Mouse (Mus musculus): ENCODE measurements around the gene Pde5a. TPM values are rescaled to one million over a fixed set of nuclear protein-coding genes. Genes with fewer than 3 reads are reported as not detected.

Pde5a gene
- total and polyA plus RNA-seq, 3 experiments: not detected

DNA sequence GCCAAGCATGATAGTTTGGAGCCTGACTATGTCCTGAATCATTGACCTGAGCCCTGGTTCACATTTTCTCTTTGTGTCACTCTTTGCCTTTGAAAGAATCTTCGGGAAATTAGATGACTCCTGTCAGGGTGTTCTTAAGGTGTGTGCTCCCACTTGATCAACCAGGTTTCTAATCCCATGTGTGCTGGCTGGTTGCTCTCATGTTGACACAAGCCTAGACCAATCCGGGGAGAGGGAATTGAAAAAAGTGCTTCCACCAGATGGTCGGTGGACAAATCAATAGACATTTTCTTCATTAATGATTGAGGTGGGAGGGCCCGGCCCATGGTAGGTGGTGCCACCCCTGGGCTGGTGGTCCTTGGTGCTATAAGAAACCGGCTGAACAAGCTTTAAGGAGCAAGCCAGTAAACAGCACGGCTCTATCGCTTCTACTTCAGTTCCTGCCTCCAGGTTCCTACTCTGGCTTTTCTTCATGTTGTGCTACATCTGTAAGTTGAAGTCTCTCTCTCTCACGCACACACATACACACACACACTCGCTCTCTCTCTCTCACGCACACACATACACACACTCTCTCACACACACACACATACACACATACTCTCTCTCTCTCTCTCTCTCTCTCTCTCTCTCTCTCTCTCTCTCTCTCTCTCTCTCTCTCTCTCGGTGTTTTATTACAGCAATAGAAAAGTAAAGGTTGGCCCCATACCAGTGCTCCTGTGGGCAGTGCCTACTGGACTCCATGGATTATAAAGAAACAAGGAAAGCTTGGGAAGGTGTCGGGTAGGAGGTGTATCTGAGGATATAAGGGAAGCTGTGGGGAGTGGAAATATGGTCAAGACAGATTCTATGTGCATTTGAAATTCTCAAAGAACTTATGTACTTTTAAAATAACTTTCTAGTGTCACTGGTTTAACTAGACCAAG is 132.1 kb downstream of the Pde5a start:
- Histone ChIP-seq H3K9me3 (replicated peaks; ENCODE audit: insufficient read depth, low read length) (no peaks in the 10 kb centered on the region), H3K27ac (ENCODE audit: control insufficient read depth, low read depth, low read length) (no peak overlapping the region), H3K27me3 (ENCODE audit: control insufficient read depth in 1 of 2, insufficient read depth in 2 of 2, low read length in 2 of 2) (no peaks in the 10 kb centered on the region), H3K79me2 (ENCODE audit: control insufficient read depth, insufficient read depth, low read length, poor library complexity) (no peaks in the 10 kb centered on the region), H3K4me3 (ENCODE audit: control insufficient read depth in 1 of 2, insufficient read depth in 1 of 2, low read depth in 2 of 2, low read length in 2 of 2) (no peak overlapping the region), H3K4me1 (ENCODE audit: control insufficient read depth in 1 of 2, insufficient read depth in 2 of 2, low read length in 2 of 2) (no peaks in the 10 kb centered on the region), H3K9ac (ENCODE audit: control insufficient read depth, low read depth, low read length, poor library complexity, severe bottlenecking) (no peak overlapping the region), H3K36me3 (ENCODE audit: control insufficient read depth in 1 of 2, insufficient read depth in 2 of 2, low read length in 2 of 2) (no peaks in the 10 kb centered on the region)
- DNase-seq (ENCODE audit: low read depth, low spot score): no peak
- TF ChIP-seq MEF2A (IDR thresholded peaks at IDR 0.05; ENCODE audit: extremely low read depth, insufficient replicate concordance, low read depth, low read length, poor library complexity, severe bottlenecking) (no peak), SMC3 (IDR thresholded peaks at IDR 0.05; ENCODE audit: low read depth, low read length) (no peak), ZMIZ1 (IDR thresholded peaks at IDR 0.05; ENCODE audit: low read depth, low read length) (no peak), JUND (IDR thresholded peaks at IDR 0.05; ENCODE audit: low read depth, low read length) (no peak), RAD21 (IDR thresholded peaks at IDR 0.05; ENCODE audit: low read depth, low read length) (no peak), ETS1 (IDR thresholded peaks at IDR 0.05; ENCODE audit: low read depth, low read length) (no peak), USF2 (IDR thresholded peaks at IDR 0.05; ENCODE audit: borderline replicate concordance in 1 of 2, insufficient read depth in 1 of 2, low read depth in 1 of 2, low read length in 2 of 2) (no peak), ELF1 (IDR thresholded peaks at IDR 0.05; ENCODE audit: low read depth, low read length) (no peak), CHD1 (IDR thresholded peaks at IDR 0.05; ENCODE audit: low read depth, low read length) (no peak), RCOR1 (IDR thresholded peaks at IDR 0.05; ENCODE audit: low read depth, low read length) (no peak)

DNA sequence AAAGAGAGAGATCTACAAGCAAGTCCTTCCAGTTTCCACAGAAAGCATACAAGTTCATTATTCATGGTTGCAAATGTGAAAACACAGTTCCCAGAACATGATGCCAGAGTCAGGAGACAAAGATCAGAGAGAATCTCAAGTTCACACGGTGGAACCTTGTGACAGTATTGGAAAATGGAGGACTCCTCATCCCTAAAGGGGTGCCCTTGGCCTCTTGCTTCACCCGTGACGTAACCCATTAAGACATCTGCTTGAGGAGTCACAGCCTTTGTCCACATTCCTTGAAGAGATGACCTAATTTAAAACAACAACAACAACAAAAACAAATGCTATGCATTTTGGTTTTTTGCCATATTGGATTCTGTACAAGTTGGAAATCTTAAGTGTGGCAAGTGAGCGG is 136.3 kb downstream of the Pde5a start:
- TF ChIP-seq SIN3A (IDR thresholded peaks at IDR 0.05; ENCODE audit: low read length): no peak
- no peak for TF ChIP-seq ZKSCAN1 (IDR thresholded peaks at IDR 0.05; ENCODE audit: low read depth, low read length)
- no peak for TF ChIP-seq POLR2A (IDR thresholded peaks at IDR 0.05; ENCODE audit: control insufficient read depth in 1 of 2, insufficient read depth in 1 of 2, low read depth in 1 of 2, low read length in 2 of 2, poor library complexity in 1 of 2)
- no peak for TF ChIP-seq GATA1 (IDR thresholded peaks at IDR 0.05; ENCODE audit: low read depth, low read length)
- no peak for TF ChIP-seq UBTF (IDR thresholded peaks at IDR 0.05; ENCODE audit: borderline replicate concordance, insufficient read depth, low read depth, low read length)
- TF ChIP-seq CTCF (IDR thresholded peaks at IDR 0.05 in 2 of 3, conservative IDR thresholded peaks at IDR 0.05 in 1 of 3; ENCODE audit: control insufficient read depth in 1 of 3, insufficient read depth in 1 of 3, low read depth in 2 of 3, low read length in 3 of 3, poor library complexity in 1 of 3, severe bottlenecking in 1 of 3): no peak
- TF ChIP-seq RAD21 (IDR thresholded peaks at IDR 0.05; ENCODE audit: low read depth, low read length): no peak
- no peak for TF ChIP-seq MYB (IDR thresholded peaks at IDR 0.05; ENCODE audit: low read depth, low read length)
- no peak for TF ChIP-seq BHLHE40 (IDR thresholded peaks at IDR 0.05; ENCODE audit: borderline replicate concordance, low read depth, low read length)
- no peak for TF ChIP-seq USF1 (IDR thresholded peaks at IDR 0.05; ENCODE audit: low read depth, low read length)
- TF ChIP-seq MEF2A (IDR thresholded peaks at IDR 0.05; ENCODE audit: extremely low read depth, insufficient replicate concordance, low read depth, low read length, poor library complexity, severe bottlenecking): no peak
- TF ChIP-seq POLR2AphosphoS2 (IDR thresholded peaks at IDR 0.05; ENCODE audit: low read length): no peak
- TF ChIP-seq USF2 (IDR thresholded peaks at IDR 0.05; ENCODE audit: borderline replicate concordance in 1 of 2, insufficient read depth in 1 of 2, low read depth in 1 of 2, low read length in 2 of 2): no peak
- TF ChIP-seq SMC3 (IDR thresholded peaks at IDR 0.05; ENCODE audit: low read depth, low read length): no peak
- no peak for TF ChIP-seq HCFC1 (IDR thresholded peaks at IDR 0.05; ENCODE audit: low read depth, low read length)
- TF ChIP-seq EP300 (IDR thresholded peaks at IDR 0.05; ENCODE audit: low read depth in 1 of 2, low read length in 2 of 2): no peak
- H3K79me2 ChIP-seq (ENCODE audit: control insufficient read depth, insufficient read depth, low read length, poor library complexity): no peaks in the 10 kb centered on the region
- no peak overlapping the region for H3K27ac ChIP-seq (ENCODE audit: control insufficient read depth, low read depth, low read length)
- no peak overlapping the region for H3K4me3 ChIP-seq (ENCODE audit: control insufficient read depth in 1 of 2, insufficient read depth in 1 of 2, low read depth in 2 of 2, low read length in 2 of 2)
- no peaks in the 10 kb centered on the region for H3K27me3 ChIP-seq (ENCODE audit: control insufficient read depth in 1 of 2, insufficient read depth in 2 of 2, low read length in 2 of 2)
- no peak for DNase-seq (ENCODE audit: low read depth, low spot score)
- H3K36me3 ChIP-seq (ENCODE audit: control insufficient read depth in 1 of 2, insufficient read depth in 2 of 2, low read length in 2 of 2): no peaks in the 10 kb centered on the region
- H3K9ac ChIP-seq (ENCODE audit: control insufficient read depth, low read depth, low read length, poor library complexity, severe bottlenecking): no peak overlapping the region
- H3K9me3 ChIP-seq (replicated peaks; ENCODE audit: insufficient read depth, low read length): no peaks in the 10 kb centered on the region
- H3K4me1 ChIP-seq (ENCODE audit: control insufficient read depth in 1 of 2, insufficient read depth in 2 of 2, low read length in 2 of 2): no peaks in the 10 kb centered on the region
